Mouse (Mus musculus): Measurements from ENCODE around the gene Mcl1. TPM values are rescaled to one million over a fixed set of nuclear protein-coding genes. Genes with fewer than 3 reads are reported as not detected.

Mcl1 gene
- polyA plus RNA-seq, 1 experiment from 2014 or later, result 46.3 TPM

DNA sequence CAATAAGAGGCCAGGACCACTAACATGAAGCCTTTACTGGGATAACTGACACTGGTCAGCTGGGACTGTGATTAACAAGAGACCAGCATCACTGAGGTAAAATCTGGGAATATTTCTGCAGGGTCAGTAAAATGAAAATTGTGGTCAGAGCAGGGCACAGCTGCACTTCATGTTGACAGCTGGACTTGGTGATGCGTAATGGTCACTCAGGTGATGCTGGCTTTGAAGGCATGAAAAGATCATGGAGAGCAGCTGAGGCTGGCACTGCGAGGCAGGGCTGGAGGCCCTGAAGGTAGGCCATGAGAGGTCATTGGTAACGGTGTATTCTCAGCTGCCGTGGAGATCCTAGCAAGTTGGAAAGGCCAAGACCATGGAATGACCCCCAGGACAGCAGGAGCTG is 39.7 kb downstream of the Mcl1 start:
- no peak overlapping the region for H3K27ac ChIP-seq (ENCODE audit: low read depth, low read length)
- H3K36me3 ChIP-seq (ENCODE audit: control insufficient read depth, insufficient read depth, low read length), result no peaks in the 10 kb centered on the region
- no peaks in the 10 kb centered on the region for H3K9me3 ChIP-seq (replicated peaks; ENCODE audit: control insufficient read depth, low read length)
- no peak overlapping the region for H3K4me3 ChIP-seq (ENCODE audit: low read depth, low read length)
- no peaks in the 10 kb centered on the region for H3K27me3 ChIP-seq (ENCODE audit: control insufficient read depth, insufficient read depth, low read length)
- 90% methylated on average over 4 of the region's 4 CpGs for WGBS (ENCODE audit: insufficient replicate concordance)
- H3K4me2 ChIP-seq, result no peak overlapping the region
- no peak for ATAC-seq (replicated peaks; ENCODE audit: insufficient number of reproducible peaks, low FRiP score, low TSS enrichment)
- H3K9ac ChIP-seq (ENCODE audit: low read depth, low read length), result no peak overlapping the region
- H3K4me1 ChIP-seq (ENCODE audit: control insufficient read depth, insufficient read depth, low read length), result peaks cover 49% of the 10 kb centered on the region

- H3K4me2 ChIP-seq, result no peak overlapping the region
- no peak for ATAC-seq (replicated peaks; ENCODE audit: insufficient number of reproducible peaks, low FRiP score, low TSS enrichment)
- peak overlapping the region; percentile 39; the same call in 1 of the 2 replicates for H3K9ac ChIP-seq (ENCODE audit: low read depth, low read length)
- no peaks in the 10 kb centered on the region for H3K36me3 ChIP-seq (ENCODE audit: control insufficient read depth, insufficient read depth, low read length)
- H3K9me3 ChIP-seq (replicated peaks; ENCODE audit: control insufficient read depth, low read length), result no peaks in the 10 kb centered on the region
- H3K27ac ChIP-seq (ENCODE audit: low read depth, low read length), result no peak overlapping the region
- WGBS (ENCODE audit: insufficient replicate concordance), result 61% methylated on average over 6 of the region's 6 CpGs
- no peaks in the 10 kb centered on the region for H3K27me3 ChIP-seq (ENCODE audit: control insufficient read depth, insufficient read depth, low read length)
- H3K4me1 ChIP-seq (ENCODE audit: control insufficient read depth, insufficient read depth, low read length), result peaks cover 33% of the 10 kb centered on the region
- H3K4me3 ChIP-seq (ENCODE audit: low read depth, low read length), result no peak overlapping the region
These were observed 41.7 kb downstream of the Mcl1 start for GRCm38 (mm10) chr3:95700233-95700681.

- H3K9ac ChIP-seq (ENCODE audit: low read depth, low read length), result no peak overlapping the region
- ATAC-seq (replicated peaks; ENCODE audit: insufficient number of reproducible peaks, low FRiP score, low TSS enrichment), result no peak
- H3K36me3 ChIP-seq (ENCODE audit: control insufficient read depth, insufficient read depth, low read length), result no peaks in the 10 kb centered on the region
- no peak overlapping the region for H3K4me3 ChIP-seq (ENCODE audit: low read depth, low read length)
- H3K27ac ChIP-seq (ENCODE audit: low read depth, low read length), result no peak overlapping the region; the same call in 1 of the 2 replicates
- WGBS (ENCODE audit: insufficient replicate concordance), result 52% methylated on average over 2 of the region's 2 CpGs
- no peak overlapping the region for H3K4me2 ChIP-seq
- no peaks in the 10 kb centered on the region for H3K27me3 ChIP-seq (ENCODE audit: control insufficient read depth, insufficient read depth, low read length)
- no peaks in the 10 kb centered on the region for H3K9me3 ChIP-seq (replicated peaks; ENCODE audit: control insufficient read depth, low read length)
- H3K4me1 ChIP-seq (ENCODE audit: control insufficient read depth, insufficient read depth, low read length), result peaks cover 24% of the 10 kb centered on the region
These were observed 42.5 kb downstream of the Mcl1 start for GRCm38 (mm10) chr3:95701085-95701484.

- H3K9ac ChIP-seq (ENCODE audit: low read depth, low read length), result peak overlapping the region; percentile 69; the same call in 1 of the 2 replicates
- 9% methylated on average over 24 of the region's 24 CpGs for WGBS (ENCODE audit: insufficient replicate concordance)
These were observed 43.4 kb downstream of the Mcl1 start for GRCm38 (mm10) chr3:95701877-95702540.

GRCm38 (mm10) chr3:95703276-95703675 is 44.7 kb downstream of the Mcl1 start:
- 90% methylated on average over 3 of the region's 3 CpGs for WGBS (ENCODE audit: insufficient replicate concordance)
- no peak overlapping the region for H3K4me3 ChIP-seq (ENCODE audit: low read depth, low read length)

More at GRCm38 (mm10) chr3:95701877-95702540, 43.4 kb downstream of the Mcl1 start:
- H3K27me3 ChIP-seq (ENCODE audit: control insufficient read depth, insufficient read depth, low read length), result no peaks in the 10 kb centered on the region
- peak overlapping the region; percentile 74 for H3K27ac ChIP-seq (ENCODE audit: low read depth, low read length)
- no peaks in the 10 kb centered on the region for H3K36me3 ChIP-seq (ENCODE audit: control insufficient read depth, insufficient read depth, low read length)
- H3K4me3 ChIP-seq (ENCODE audit: low read depth, low read length), result peak overlapping the region; percentile 21
- ATAC-seq (replicated peaks; ENCODE audit: insufficient number of reproducible peaks, low FRiP score, low TSS enrichment), result peak; percentile 78
- H3K4me2 ChIP-seq, result peak overlapping the region; percentile 67
- peaks cover 17% of the 10 kb centered on the region for H3K4me1 ChIP-seq (ENCODE audit: control insufficient read depth, insufficient read depth, low read length)
- H3K9me3 ChIP-seq (replicated peaks; ENCODE audit: control insufficient read depth, low read length), result no peaks in the 10 kb centered on the region

GRCm38 (mm10) chr3:95704612-95705011 is 46.0 kb downstream of the Mcl1 start:
- Histone ChIP-seq H3K9ac (ENCODE audit: low read depth, low read length) (no peak overlapping the region), H3K4me2 (no peak overlapping the region), H3K36me3 (ENCODE audit: control insufficient read depth, insufficient read depth, low read length) (no peaks in the 10 kb centered on the region), H3K27me3 (ENCODE audit: control insufficient read depth, insufficient read depth, low read length) (no peaks in the 10 kb centered on the region), H3K4me1 (ENCODE audit: control insufficient read depth, insufficient read depth, low read length) (peaks cover 17% of the 10 kb centered on the region), H3K27ac (ENCODE audit: low read depth, low read length) (no peak overlapping the region), H3K9me3 (replicated peaks; ENCODE audit: control insufficient read depth, low read length) (no peaks in the 10 kb centered on the region), H3K4me3 (ENCODE audit: low read depth, low read length) (no peak overlapping the region)
- WGBS (ENCODE audit: insufficient replicate concordance), result 83% methylated on average over 4 of the region's 4 CpGs
- no peak for ATAC-seq (replicated peaks; ENCODE audit: insufficient number of reproducible peaks, low FRiP score, low TSS enrichment)

More at GRCm38 (mm10) chr3:95703276-95703675, 44.7 kb downstream of the Mcl1 start:
- no peak overlapping the region for H3K9ac ChIP-seq (ENCODE audit: low read depth, low read length)
- no peaks in the 10 kb centered on the region for H3K27me3 ChIP-seq (ENCODE audit: control insufficient read depth, insufficient read depth, low read length)
- no peaks in the 10 kb centered on the region for H3K9me3 ChIP-seq (replicated peaks; ENCODE audit: control insufficient read depth, low read length)
- no peak overlapping the region for H3K27ac ChIP-seq (ENCODE audit: low read depth, low read length)
- H3K4me1 ChIP-seq (ENCODE audit: control insufficient read depth, insufficient read depth, low read length), result peaks cover 17% of the 10 kb centered on the region
- no peaks in the 10 kb centered on the region for H3K36me3 ChIP-seq (ENCODE audit: control insufficient read depth, insufficient read depth, low read length)
- H3K4me2 ChIP-seq, result no peak overlapping the region
- ATAC-seq (replicated peaks; ENCODE audit: insufficient number of reproducible peaks, low FRiP score, low TSS enrichment), result no peak

- H3K9me3 ChIP-seq (replicated peaks; ENCODE audit: control insufficient read depth, low read length), result no peaks in the 10 kb centered on the region
- no peak overlapping the region for H3K9ac ChIP-seq (ENCODE audit: low read depth, low read length)
- H3K4me2 ChIP-seq, result no peak overlapping the region
- no peak for ATAC-seq (replicated peaks; ENCODE audit: insufficient number of reproducible peaks, low FRiP score, low TSS enrichment)
- H3K4me3 ChIP-seq (ENCODE audit: low read depth, low read length), result no peak overlapping the region
- H3K27me3 ChIP-seq (ENCODE audit: control insufficient read depth, insufficient read depth, low read length), result no peaks in the 10 kb centered on the region
- no peak overlapping the region for H3K27ac ChIP-seq (ENCODE audit: low read depth, low read length)
- H3K36me3 ChIP-seq (ENCODE audit: control insufficient read depth, insufficient read depth, low read length), result no peaks in the 10 kb centered on the region
- peaks cover 7% of the 10 kb centered on the region; the same call in 1 of the 2 replicates for H3K4me1 ChIP-seq (ENCODE audit: control insufficient read depth, insufficient read depth, low read length)
- WGBS (ENCODE audit: insufficient replicate concordance), result 86% methylated on average over 4 of the region's 4 CpGs
These were observed 47.7 kb downstream of the Mcl1 start for GRCm38 (mm10) chr3:95706273-95706672.

- Histone ChIP-seq H3K27ac (ENCODE audit: low read depth, low read length) (no peak overlapping the region), H3K9ac (ENCODE audit: low read depth, low read length) (no peak overlapping the region), H3K9me3 (replicated peaks; ENCODE audit: control insufficient read depth, low read length) (no peaks in the 10 kb centered on the region), H3K4me1 (ENCODE audit: control insufficient read depth, insufficient read depth, low read length) (no peaks in the 10 kb centered on the region), H3K4me3 (ENCODE audit: low read depth, low read length) (no peak overlapping the region), H3K4me2 (no peak overlapping the region), H3K36me3 (ENCODE audit: control insufficient read depth, insufficient read depth, low read length) (no peaks in the 10 kb centered on the region), H3K27me3 (ENCODE audit: control insufficient read depth, insufficient read depth, low read length) (no peaks in the 10 kb centered on the region)
- WGBS (ENCODE audit: insufficient replicate concordance), result 82% methylated on average over 7 of the region's 7 CpGs
- ATAC-seq (replicated peaks; ENCODE audit: insufficient number of reproducible peaks, low FRiP score, low TSS enrichment), result no peak
These were observed 48.9 kb downstream of the Mcl1 start for GRCm38 (mm10) chr3:95707497-95707896.

DNA sequence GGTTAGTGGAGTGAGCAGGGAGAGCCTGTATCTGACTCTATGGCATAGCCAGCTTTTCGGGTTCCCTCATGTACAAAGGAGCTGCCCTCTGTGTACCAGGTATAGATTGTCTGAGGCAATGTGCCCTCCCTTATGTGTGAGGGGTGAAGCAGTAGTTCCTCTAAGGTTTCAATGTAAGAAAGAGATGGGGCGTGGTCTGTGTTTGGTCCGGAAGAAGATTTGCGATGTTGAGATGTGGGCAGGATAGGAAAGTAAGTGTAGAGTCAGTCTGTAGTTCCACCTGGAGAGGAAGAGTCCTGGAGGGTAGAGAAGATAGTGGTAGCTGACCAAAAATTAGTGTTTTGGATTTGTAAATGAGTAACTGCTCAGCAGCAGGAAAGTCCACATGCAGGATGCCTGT is 50.5 kb downstream of the Mcl1 start:
- 89% methylated on average over 4 of the region's 4 CpGs for WGBS (ENCODE audit: insufficient replicate concordance)

More for the DNA sequence above, 50.5 kb downstream of the Mcl1 start:
- H3K36me3 ChIP-seq (ENCODE audit: control insufficient read depth, insufficient read depth, low read length), result no peaks in the 10 kb centered on the region
- no peak overlapping the region for H3K9ac ChIP-seq (ENCODE audit: low read depth, low read length)
- no peak overlapping the region for H3K4me3 ChIP-seq (ENCODE audit: low read depth, low read length)
- no peak for ATAC-seq (replicated peaks; ENCODE audit: insufficient number of reproducible peaks, low FRiP score, low TSS enrichment)
- H3K27me3 ChIP-seq (ENCODE audit: control insufficient read depth, insufficient read depth, low read length), result no peaks in the 10 kb centered on the region
- no peak overlapping the region for H3K27ac ChIP-seq (ENCODE audit: low read depth, low read length)
- H3K4me2 ChIP-seq, result no peak overlapping the region
- H3K4me1 ChIP-seq (ENCODE audit: control insufficient read depth, insufficient read depth, low read length), result no peaks in the 10 kb centered on the region
- H3K9me3 ChIP-seq (replicated peaks; ENCODE audit: control insufficient read depth, low read length), result no peaks in the 10 kb centered on the region; the same call in 1 of the 2 replicates

All from heart, embryonic 11.5 days (tissue).